Mouse (Mus musculus) limb, embryonic 13.5 days (tissue): Measurements from ENCODE around the gene Mall. TPM values are rescaled to one million over a fixed set of nuclear protein-coding genes. Genes with fewer than 3 reads are reported as not detected.

ENCODE experiments used
- ATAC-seq: fragments of 200-750 bp; cut with Nextera tagmentation; 2 replicates; pipeline ENCODE4 v1.8.0; 2017; ENCODE audit warnings: low read depth, moderate number of reproducible peaks, moderate TSS enrichment; ENCODE audit not compliant: low FRiP score
- H3K27ac ChIP-seq: fragments of 300-500 bp; sonication (generic); 2 replicates; pipeline ENCODE4 v1.5.1; 2015; ENCODE audit warnings: inconsistent platforms, mild to moderate bottlenecking, moderate library complexity
- H3K27me3 ChIP-seq: fragments of 300-500 bp; sonication (generic); 2 replicates; pipeline ENCODE4 v1.6.1; 2015; ENCODE audit warnings: mild to moderate bottlenecking, inconsistent platforms
- H3K36me3 ChIP-seq: fragments of 300-500 bp; sonication (generic); 2 replicates; pipeline ENCODE4 v1.6.1; 2015; ENCODE audit warnings: inconsistent platforms, mild to moderate bottlenecking, moderate library complexity
- H3K4me1 ChIP-seq: fragments of 300-500 bp; sonication (generic); 2 replicates; pipeline ENCODE4 v1.6.1; 2015; ENCODE audit warnings: inconsistent platforms
- H3K4me2 ChIP-seq: fragments of 300-500 bp; sonication (generic); replicated peaks from 2 replicates; pipeline ENCODE4 v1.6.1; 2015; ENCODE audit warnings: inconsistent platforms, mild to moderate bottlenecking, moderate library complexity
- H3K4me3 ChIP-seq: fragments of 300-500 bp; sonication (generic); 2 replicates; pipeline ENCODE4 v1.5.1; 2015; ENCODE audit warnings: moderate library complexity, mild to moderate bottlenecking, inconsistent platforms
- H3K9ac ChIP-seq: fragments of 300-500 bp; sonication (generic); 2 replicates; pipeline ENCODE4 v1.6.1; 2015; ENCODE audit warnings: mild to moderate bottlenecking, inconsistent platforms
- H3K9me3 ChIP-seq: fragments of 300-500 bp; sonication (generic); 2 replicates; pipeline ENCODE4 v1.6.1; 2016; ENCODE audit warnings: inconsistent platforms
- WGBS: fragments of 180-500 bp; shearing (Covaris S2); methylation state at CpG from one replicate; pipeline ENCODE4 v1.1.7; 2015; 5-methylcytosine and 5-hydroxymethylcytosine counted together
- polyA plus RNA-seq: library from polyadenylated mRNA; unstranded; fragments of >200 nt; fragmentation: Nextera tagmentation; extraction: Ambion mirVana; gene quantifications from 2 replicates; pipeline ENCODE4 v1.2.1, GENCODE M21; 2015

Mall gene
- polyA plus RNA-seq, 1 experiment from 2014 or later, result 6.5 TPM

GRCm38 (mm10) chr2:127723193-127723592 lies 6.5 kb downstream of the Mall start:
- 61% methylated on average over 4 of the region's 4 CpGs for WGBS
- no peak overlapping the region for H3K4me2 ChIP-seq
- no peak for ATAC-seq
- H3K9ac ChIP-seq, result no peak overlapping the region
- no peaks in the 10 kb centered on the region for H3K9me3 ChIP-seq
- no peaks in the 10 kb centered on the region for H3K27me3 ChIP-seq
- H3K4me1 ChIP-seq, result peaks cover 24% of the 10 kb centered on the region
- peak overlapping the region; percentile 82 for H3K27ac ChIP-seq
- H3K4me3 ChIP-seq, result no peak overlapping the region
- H3K36me3 ChIP-seq, result no peaks in the 10 kb centered on the region

DNA sequence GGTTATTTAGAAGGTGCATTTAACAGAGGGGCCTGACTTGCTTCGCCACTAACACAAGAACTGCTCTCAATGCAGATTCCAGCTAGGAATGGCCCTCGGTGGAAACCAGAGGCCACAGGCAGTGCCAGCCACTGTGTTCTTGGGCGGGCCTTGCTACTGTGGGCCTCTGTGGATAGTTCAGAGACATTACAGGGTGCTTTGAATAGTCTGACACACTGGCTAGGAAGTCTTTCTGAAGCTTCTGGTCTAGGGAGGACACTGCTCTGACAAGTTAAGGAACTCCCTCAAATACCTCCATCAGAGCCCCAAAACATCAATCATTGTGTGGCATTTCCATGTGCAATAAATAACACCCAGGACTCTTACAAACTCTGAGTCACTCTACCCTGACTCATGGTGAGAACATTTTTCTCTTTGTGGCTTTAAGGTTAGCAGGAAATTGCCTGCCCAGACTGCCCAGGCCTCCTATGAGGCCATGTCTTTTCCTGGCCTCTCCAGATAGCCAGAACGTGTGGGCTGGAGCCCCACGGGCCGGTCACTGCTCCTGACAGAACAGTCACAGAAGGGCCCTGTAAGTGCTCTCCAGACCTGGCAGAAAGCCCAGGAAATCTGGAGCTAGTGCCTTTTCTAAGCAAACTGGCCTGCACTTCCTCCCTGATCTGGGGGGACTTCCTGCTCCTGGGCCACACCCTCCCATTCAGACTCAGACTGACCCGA lies 7.4 kb downstream of the Mall start:
- Histone ChIP-seq H3K9me3 (no peaks in the 10 kb centered on the region), H3K9ac (no peak overlapping the region), H3K4me2 (no peak overlapping the region), H3K27ac (peak overlapping the region; percentile 82), H3K27me3 (no peaks in the 10 kb centered on the region), H3K4me1 (peaks cover 24% of the 10 kb centered on the region), H3K4me3 (no peak overlapping the region), H3K36me3 (no peaks in the 10 kb centered on the region)
- ATAC-seq, result peak; percentile 66
- WGBS, result 34% methylated on average over 7 of the region's 7 CpGs

GRCm38 (mm10) chr2:127718839-127719468 lies 10.8 kb downstream of the Mall start:
- H3K4me1 ChIP-seq, result peaks cover 34% of the 10 kb centered on the region
- H3K9ac ChIP-seq, result no peak overlapping the region
- no peaks in the 10 kb centered on the region for H3K36me3 ChIP-seq
- no peak overlapping the region for H3K4me2 ChIP-seq
- ATAC-seq, result no peak
- no peaks in the 10 kb centered on the region for H3K9me3 ChIP-seq
- H3K27me3 ChIP-seq, result no peaks in the 10 kb centered on the region
- no peak overlapping the region for H3K4me3 ChIP-seq
- H3K27ac ChIP-seq, result no peak overlapping the region
- WGBS, result 67% methylated on average over 8 of the region's 8 CpGs

DNA sequence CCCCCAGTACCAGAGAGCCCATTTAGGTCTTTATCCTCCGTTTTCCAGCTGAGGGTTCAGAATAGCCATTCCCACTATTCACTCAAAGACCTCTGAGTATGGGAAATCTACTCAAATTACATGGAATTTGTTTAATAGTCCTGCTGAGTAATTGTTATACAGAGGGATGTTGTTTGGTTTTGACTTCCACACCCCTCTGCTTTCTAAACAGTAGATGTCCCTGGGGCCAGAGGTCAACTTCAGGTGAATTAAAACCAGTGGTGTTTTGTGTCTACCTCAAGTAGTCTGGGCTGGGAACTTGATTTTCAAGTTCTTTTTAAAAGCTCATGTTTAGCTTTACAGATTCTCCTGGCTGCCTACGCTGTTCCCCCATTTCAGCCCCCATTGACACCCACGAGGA lies 15.0 kb downstream of the Mall start:
- Histone ChIP-seq H3K4me1 (peaks cover 17% of the 10 kb centered on the region), H3K4me3 (no peak overlapping the region), H3K9ac (no peak overlapping the region), H3K4me2 (no peak overlapping the region), H3K36me3 (no peaks in the 10 kb centered on the region), H3K27me3 (no peaks in the 10 kb centered on the region), H3K27ac (no peak overlapping the region), H3K9me3 (no peaks in the 10 kb centered on the region)
- 53% methylated on average over 3 of the region's 3 CpGs for WGBS
- ATAC-seq, result no peak

GRCm38 (mm10) chr2:127708792-127709191 lies 20.9 kb downstream of the Mall start:
- Histone ChIP-seq H3K9ac (no peak overlapping the region), H3K27me3 (no peaks in the 10 kb centered on the region; the same call in 1 of the 2 replicates), H3K36me3 (no peaks in the 10 kb centered on the region), H3K9me3 (no peaks in the 10 kb centered on the region), H3K27ac (no peak overlapping the region), H3K4me1 (peaks cover 5% of the 10 kb centered on the region; the same call in 1 of the 2 replicates), H3K4me2 (no peak overlapping the region), H3K4me3 (no peak overlapping the region)
- ATAC-seq, result no peak
- WGBS, result 85% methylated on average over 3 of the region's 3 CpGs

GRCm38 (mm10) chr2:127708060-127708459 lies 21.7 kb downstream of the Mall start:
- 0 out of 2 replicates have a peak, but pooled peaks cover under 1% of the 10 kb centered on the region for H3K4me1 ChIP-seq
- no peak overlapping the region for H3K4me3 ChIP-seq
- H3K27ac ChIP-seq, result no peak overlapping the region
- WGBS, result 38% methylated on average over 3 of the region's 3 CpGs
- no peak overlapping the region for H3K9ac ChIP-seq
- H3K27me3 ChIP-seq, result no peaks in the 10 kb centered on the region; the same call in 1 of the 2 replicates
- no peak for ATAC-seq
- no peaks in the 10 kb centered on the region for H3K9me3 ChIP-seq
- H3K36me3 ChIP-seq, result no peaks in the 10 kb centered on the region
- H3K4me2 ChIP-seq, result no peak overlapping the region

DNA sequence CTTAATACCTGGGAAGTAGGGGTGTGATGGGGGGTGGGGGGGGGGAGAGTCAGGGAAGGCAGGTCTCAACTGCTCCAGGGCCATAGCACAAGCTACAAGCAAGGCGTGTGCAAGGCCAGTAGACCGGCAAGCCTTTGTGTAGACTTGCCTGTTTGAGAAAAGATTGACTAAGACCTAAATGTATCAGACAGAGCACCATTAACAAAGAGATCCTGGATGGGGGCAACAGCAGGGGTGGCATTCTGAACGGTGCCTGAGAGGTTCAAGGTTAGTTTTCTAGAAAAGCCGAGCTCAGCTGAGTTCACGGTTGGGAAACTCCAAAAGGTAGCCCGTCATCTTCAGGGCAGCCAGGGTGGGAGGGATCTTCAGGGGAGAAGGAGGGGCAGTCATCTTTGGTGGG lies 24.5 kb downstream of the Mall start:
- Histone ChIP-seq H3K27me3 (no peaks in the 10 kb centered on the region; the same call in 1 of the 2 replicates), H3K9me3 (no peaks in the 10 kb centered on the region), H3K9ac (no peak overlapping the region), H3K4me1 (no peaks in the 10 kb centered on the region), H3K27ac (no peak overlapping the region), H3K36me3 (no peaks in the 10 kb centered on the region), H3K4me2 (no peak overlapping the region), H3K4me3 (no peak overlapping the region)
- WGBS, result 83% methylated on average over 6 of the region's 6 CpGs
- no peak for ATAC-seq

- Histone ChIP-seq H3K27ac (no peak overlapping the region), H3K9me3 (no peaks in the 10 kb centered on the region), H3K9ac (no peak overlapping the region), H3K4me2 (no peak overlapping the region), H3K4me3 (no peak overlapping the region), H3K36me3 (no peaks in the 10 kb centered on the region), H3K4me1 (no peaks in the 10 kb centered on the region), H3K27me3 (peaks cover 4% of the 10 kb centered on the region; the same call in 1 of the 2 replicates)
- 77% methylated on average over 4 of the region's 4 CpGs for WGBS
- ATAC-seq, result no peak
Measured at GRCm38 (mm10) chr2:127689239-127689638, 40.5 kb downstream of the Mall start.

DNA sequence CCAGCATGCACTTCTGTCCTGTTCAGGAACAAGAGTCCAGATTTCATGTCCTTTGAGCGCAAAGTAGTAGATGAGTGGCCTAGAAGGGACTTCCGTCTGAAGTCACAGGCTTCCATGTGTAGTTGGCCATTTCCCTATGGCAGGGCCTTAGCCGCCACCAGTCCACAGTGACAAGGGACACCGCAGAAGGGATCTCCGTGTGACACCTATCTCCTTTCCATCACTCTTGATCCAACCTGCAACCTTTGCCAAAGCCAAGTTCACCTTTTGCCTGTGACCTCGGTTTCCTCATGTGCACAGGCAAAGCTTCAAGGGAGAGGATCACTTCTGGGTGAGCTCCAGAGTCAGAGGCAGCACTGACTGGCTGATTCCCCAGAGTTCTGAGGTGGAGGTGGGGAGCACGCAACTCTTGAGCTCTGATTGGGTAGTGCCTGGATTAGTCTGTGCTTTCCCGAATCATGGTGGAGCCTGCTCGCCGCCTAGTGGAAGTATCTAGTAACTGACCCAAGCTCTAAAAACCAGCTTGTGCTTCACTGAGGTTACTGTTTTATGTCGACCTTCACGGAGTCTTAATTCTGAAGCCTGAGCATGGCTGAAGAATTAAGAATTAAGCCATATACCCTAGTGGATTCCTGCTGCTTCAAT lies 45.9 kb downstream of the Mall start:
- ATAC-seq, result peak; percentile 81; the same call in 1 of the 2 replicates
- Histone ChIP-seq H3K9me3 (peaks cover 5% of the 10 kb centered on the region; the same call in 1 of the 2 replicates), H3K4me3 (no peak overlapping the region), H3K4me1 (no peaks in the 10 kb centered on the region), H3K36me3 (no peaks in the 10 kb centered on the region), H3K4me2 (no peak overlapping the region), H3K9ac (no peak overlapping the region), H3K27me3 (no peaks in the 10 kb centered on the region), H3K27ac (no peak overlapping the region)
- WGBS, result 38% methylated on average over 12 of the region's 12 CpGs

DNA sequence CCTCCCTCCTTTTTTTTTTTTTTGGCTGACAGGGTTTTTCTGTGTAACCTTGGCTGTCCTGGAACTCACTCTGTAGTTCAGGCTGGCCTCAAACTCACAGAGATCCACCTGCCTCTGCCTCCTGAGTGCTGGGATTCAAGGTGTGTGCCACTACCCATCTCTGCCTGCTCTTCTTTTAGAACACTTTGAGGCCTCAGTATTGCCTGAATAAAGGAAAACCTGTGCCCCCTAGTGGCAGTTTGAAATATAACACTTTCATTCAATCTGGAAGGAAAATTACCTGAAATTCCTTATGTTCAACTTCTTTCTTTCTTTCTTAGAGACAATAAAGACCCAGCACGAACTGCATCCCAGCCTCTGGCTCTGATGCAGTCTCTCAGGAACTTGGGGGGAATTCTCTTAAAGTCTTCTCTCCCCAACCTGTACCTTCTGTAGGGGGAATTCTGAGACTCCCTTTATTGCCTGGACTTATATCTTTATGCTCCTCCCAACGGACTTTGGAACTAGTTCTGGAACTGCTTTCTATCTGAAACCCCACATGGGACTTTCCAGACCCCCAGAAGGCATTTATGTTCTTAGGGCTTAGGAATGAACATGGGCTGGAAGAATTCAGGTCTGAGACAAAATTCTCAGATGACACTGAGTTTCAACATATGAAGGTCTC lies 61.8 kb downstream of the Mall start:
- H3K9ac ChIP-seq, result no peak overlapping the region
- H3K36me3 ChIP-seq, result no peaks in the 10 kb centered on the region
- no peaks in the 10 kb centered on the region for H3K9me3 ChIP-seq
- no peaks in the 10 kb centered on the region; the same call in 1 of the 2 replicates for H3K27me3 ChIP-seq
- no peak overlapping the region for H3K27ac ChIP-seq
- no peak overlapping the region for H3K4me2 ChIP-seq
- 16% methylated on average over 2 of the region's 2 CpGs for WGBS
- ATAC-seq, result no peak
- H3K4me1 ChIP-seq, result no peaks in the 10 kb centered on the region
- H3K4me3 ChIP-seq, result no peak overlapping the region

DNA sequence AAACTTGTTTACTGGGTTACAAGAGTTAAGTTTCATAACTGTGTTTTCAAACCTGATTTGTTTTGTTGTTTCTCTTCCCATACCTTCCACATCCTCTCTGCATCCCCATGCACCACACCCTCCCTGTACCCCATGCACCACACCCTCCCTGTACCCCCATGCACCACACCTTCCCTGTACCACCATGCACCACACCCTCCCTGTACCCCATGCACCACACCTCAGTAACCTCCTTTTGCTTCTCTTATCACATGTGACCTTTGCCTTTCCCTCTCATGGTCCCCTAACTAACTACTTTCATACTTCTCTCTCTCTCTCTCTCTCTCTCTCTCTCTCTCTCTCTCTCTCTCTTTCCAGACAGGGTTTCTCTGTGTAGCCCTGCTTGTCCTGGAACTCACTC lies 62.7 kb downstream of the Mall start:
- no peak overlapping the region for H3K4me3 ChIP-seq
- no peaks in the 10 kb centered on the region for H3K9me3 ChIP-seq
- no peak overlapping the region for H3K27ac ChIP-seq
- no peaks in the 10 kb centered on the region; the same call in 1 of the 2 replicates for H3K27me3 ChIP-seq
- ATAC-seq, result no peak
- no peaks in the 10 kb centered on the region for H3K36me3 ChIP-seq
- no peak overlapping the region for H3K9ac ChIP-seq
- H3K4me1 ChIP-seq, result no peaks in the 10 kb centered on the region
- no peak overlapping the region for H3K4me2 ChIP-seq

DNA sequence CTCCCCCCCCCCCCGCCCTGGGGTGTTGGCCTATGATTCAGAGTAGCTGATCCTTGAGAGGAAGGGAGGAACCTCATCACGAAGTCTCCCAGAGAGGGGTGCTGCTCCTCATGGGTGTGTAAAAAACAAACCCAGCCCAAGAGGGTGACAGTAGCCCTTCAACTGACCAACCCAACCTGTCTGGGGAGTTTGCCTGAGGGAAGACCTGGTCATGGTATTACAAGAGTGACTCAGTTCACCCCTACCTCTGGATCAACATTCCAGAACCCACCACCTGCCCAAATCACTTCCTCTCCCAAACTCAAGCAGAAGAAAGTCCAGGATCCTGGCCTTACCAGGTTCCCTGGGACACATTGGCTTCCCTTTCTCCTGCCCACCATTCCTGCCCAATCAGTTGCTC lies 67.0 kb downstream of the Mall start:
- Histone ChIP-seq H3K27me3 (peaks cover 22% of the 10 kb centered on the region), H3K4me1 (no peaks in the 10 kb centered on the region), H3K9me3 (no peaks in the 10 kb centered on the region), H3K27ac (no peak overlapping the region), H3K4me3 (no peak overlapping the region), H3K36me3 (no peaks in the 10 kb centered on the region), H3K4me2 (no peak overlapping the region), H3K9ac (no peak overlapping the region)
- 25% methylated on average over 2 of the region's 2 CpGs for WGBS
- no peak for ATAC-seq
